Mouse (Mus musculus) lung, postnatal 0 days (tissue): ENCODE results near the gene Hrasls5. TPM values are rescaled to one million over a fixed set of nuclear protein-coding genes. Genes with fewer than 3 reads are reported as not detected.

ENCODE experiments used
- ATAC-seq: fragments of 200-750 bp; cut with Nextera tagmentation; 2 replicates; pipeline ENCODE4 v1.8.0; 2017; ENCODE audit warnings: moderate library complexity
- DNase-seq: peaks from one replicate; pipeline ENCODE4 v3.0.0-alpha.2; 2016; ENCODE audit warnings: low spot score
- H3K27ac ChIP-seq: fragments of 300-500 bp; sonication (generic); 2 replicates; pipeline ENCODE4 v1.5.1; 2014; ENCODE audit warnings: antibody characterized with exemption, mild to moderate bottlenecking, low read length, mixed read lengths
- H3K27me3 ChIP-seq: fragments of 300-500 bp; sonication (generic); replicated peaks from 2 replicates; pipeline ENCODE4 v1.6.1; 2014; ENCODE audit warnings: low read length, mixed read lengths; ENCODE audit not compliant: insufficient read depth
- H3K36me3 ChIP-seq: fragments of 300-500 bp; sonication (generic); 2 replicates; pipeline ENCODE4 v1.6.1; 2014; ENCODE audit warnings: low read length, mixed read lengths; ENCODE audit not compliant: insufficient read depth
- H3K4me1 ChIP-seq: fragments of 300-500 bp; sonication (generic); 2 replicates; pipeline ENCODE4 v1.6.1; 2014; ENCODE audit warnings: antibody characterized with exemption, low read depth, low read length, mixed read lengths; ENCODE audit not compliant: insufficient read depth
- H3K4me2 ChIP-seq: fragments of 300-500 bp; sonication (generic); replicated peaks from 2 replicates; pipeline ENCODE4 v1.6.1; 2014; ENCODE audit warnings: low read depth, mild to moderate bottlenecking, low read length, moderate library complexity, mixed read lengths
- H3K4me3 ChIP-seq: fragments of 300-500 bp; sonication (generic); 2 replicates; pipeline ENCODE4 v1.5.1; 2014; ENCODE audit warnings: low read depth, low read length
- H3K9ac ChIP-seq: fragments of 300-500 bp; sonication (generic); replicated peaks from 2 replicates; pipeline ENCODE4 v1.6.1; 2014; ENCODE audit warnings: low read depth, mild to moderate bottlenecking
- H3K9me3 ChIP-seq: fragments of 300-500 bp; sonication (generic); 2 replicates; pipeline ENCODE4 v1.6.1; 2016; ENCODE audit warnings: low read length, mixed read lengths
- CTCF ChIP-seq: IDR thresholded peaks from 2 replicates; pipeline ENCODE4 v1.5.1; 2016; ENCODE audit warnings: antibody characterized with exemption, mild to moderate bottlenecking
- EP300 ChIP-seq: IDR thresholded peaks from 2 replicates; pipeline ENCODE4 v1.6.1; 2016; ENCODE audit warnings: antibody characterized with exemption, mild to moderate bottlenecking, control low read depth
- WGBS: fragments of 180-500 bp; shearing (Covaris S2); extraction: QIAGEN DNeasy Blood & Tissue Kit; methylation state at CpG from one replicate; pipeline ENCODE4 v1.1.7; 2014; 5-methylcytosine and 5-hydroxymethylcytosine counted together
- polyA plus RNA-seq: library from polyadenylated mRNA; unstranded; fragments of >200 nt; fragmentation: Nextera tagmentation; extraction: Ambion mirVana; gene quantifications from 2 replicates; pipeline ENCODE4 v1.2.1, GENCODE M21; 2015

Gene Hrasls5
- polyA plus RNA-seq, 1 experiment from 2014 or later, result not detected

DNA sequence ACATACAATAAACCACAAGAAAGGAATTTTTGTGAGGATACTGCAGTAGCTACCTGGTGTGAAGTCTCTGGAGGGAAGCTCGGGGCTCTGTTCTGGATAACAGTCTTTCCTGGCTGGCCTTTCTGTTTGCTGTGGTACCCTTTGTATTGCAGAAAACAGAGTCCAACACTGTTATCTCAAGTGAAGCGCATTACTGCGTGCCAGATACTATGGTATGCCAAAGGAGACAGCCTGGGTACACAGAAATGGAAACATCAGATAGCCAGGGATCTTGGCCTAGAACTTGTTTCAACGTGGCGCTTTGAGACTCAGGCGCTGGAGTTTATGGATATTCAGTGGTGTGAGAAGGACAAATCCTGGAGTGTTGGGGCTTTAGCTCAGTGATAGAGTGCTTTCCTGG, 26.6 kb upstream of the Hrasls5 start:
- no peaks in the 10 kb centered on the region for H3K36me3 ChIP-seq
- H3K27ac ChIP-seq, result no peak overlapping the region
- no peaks in the 10 kb centered on the region for H3K27me3 ChIP-seq
- WGBS, result 90% methylated on average over 6 of the region's 6 CpGs
- H3K4me1 ChIP-seq, result no peaks in the 10 kb centered on the region
- H3K4me3 ChIP-seq, result no peak overlapping the region
- TF ChIP-seq CTCF, result no peak
- no peak for TF ChIP-seq EP300
- H3K9me3 ChIP-seq, result no peaks in the 10 kb centered on the region
- ATAC-seq, result no peak
- DNase-seq, result no peak
- H3K4me2 ChIP-seq, result no peak overlapping the region
- no peak overlapping the region for H3K9ac ChIP-seq

DNA sequence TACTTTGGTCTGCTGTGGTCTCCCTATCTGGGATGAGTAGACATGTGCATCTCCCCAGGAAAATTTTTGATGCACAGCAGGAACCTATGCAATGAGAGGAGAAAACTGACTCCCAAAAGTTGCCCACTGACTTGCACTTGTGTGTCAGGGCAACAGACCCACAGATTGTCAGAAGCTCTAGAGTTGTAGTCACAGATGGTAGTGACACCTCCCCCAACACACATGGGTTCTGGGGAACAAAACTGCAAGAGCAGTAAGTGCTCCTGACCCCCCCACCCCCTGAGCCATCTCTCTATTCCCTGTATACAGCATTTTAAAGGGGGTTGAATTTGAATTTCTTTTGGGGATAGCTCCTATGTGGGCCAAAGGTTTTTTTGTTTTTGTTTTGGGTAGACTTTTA, 21.5 kb upstream of the Hrasls5 start:
- TF ChIP-seq EP300, result no peak
- no peak for TF ChIP-seq CTCF
- no peaks in the 10 kb centered on the region for H3K27me3 ChIP-seq
- no peaks in the 10 kb centered on the region for H3K36me3 ChIP-seq
- DNase-seq (no peak), ATAC-seq (no peak)
- no peaks in the 10 kb centered on the region for H3K9me3 ChIP-seq
- no peak overlapping the region for H3K4me2 ChIP-seq
- no peaks in the 10 kb centered on the region for H3K4me1 ChIP-seq
- H3K27ac ChIP-seq, result no peak overlapping the region
- H3K4me3 ChIP-seq, result no peak overlapping the region
- H3K9ac ChIP-seq, result no peak overlapping the region

DNA sequence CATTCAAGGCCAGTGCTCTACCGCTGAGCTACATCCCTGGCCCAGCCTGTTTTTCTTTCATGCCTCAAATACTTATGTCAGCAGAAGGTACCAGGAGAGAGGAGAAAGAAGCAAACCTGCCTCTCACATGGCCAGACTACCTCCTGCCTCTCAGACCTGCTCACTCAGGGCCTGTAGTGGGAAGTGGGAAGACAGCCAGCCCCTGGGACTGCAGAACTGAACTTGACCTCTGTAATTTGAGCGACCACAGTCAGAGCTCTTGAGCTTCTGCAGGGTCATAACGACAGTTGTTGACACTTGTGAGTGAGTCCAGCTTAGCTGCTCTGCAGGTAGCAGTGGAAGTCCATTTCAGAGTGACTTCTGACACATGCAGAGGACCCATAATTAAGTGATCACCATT, 20.3 kb upstream of the Hrasls5 start:
- Histone ChIP-seq H3K4me1 (no peaks in the 10 kb centered on the region), H3K4me3 (no peak overlapping the region), H3K9ac (no peak overlapping the region), H3K36me3 (no peaks in the 10 kb centered on the region), H3K4me2 (no peak overlapping the region), H3K9me3 (no peaks in the 10 kb centered on the region), H3K27me3 (no peaks in the 10 kb centered on the region), H3K27ac (no peak overlapping the region)
- TF ChIP-seq EP300, result no peak
- no peak for TF ChIP-seq CTCF
- peak; percentile 36 for DNase-seq
- 37% methylated on average over 3 of the region's 3 CpGs for WGBS
- ATAC-seq, result peak; percentile 37; the same call in 1 of the 2 replicates

DNA sequence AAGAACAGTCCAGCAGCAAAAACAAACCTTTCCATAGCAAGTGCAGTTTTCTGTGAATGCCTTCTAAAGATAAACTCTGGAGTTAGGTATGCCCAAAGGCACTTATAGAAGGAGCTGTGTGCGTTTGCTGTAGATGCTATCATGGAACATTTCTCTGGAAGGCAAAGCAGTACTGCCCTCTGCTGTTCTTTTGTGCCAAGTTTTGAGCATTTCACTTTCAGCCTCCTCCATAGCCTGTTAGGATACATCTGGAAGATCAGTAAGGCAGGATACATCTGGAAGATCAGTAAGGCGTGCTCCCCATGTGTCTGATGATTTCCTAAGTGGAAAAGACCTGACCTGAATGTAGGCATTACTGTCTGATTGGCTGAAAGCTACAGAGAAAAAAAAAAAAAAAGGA, 16.8 kb upstream of the Hrasls5 start:
- Histone ChIP-seq H3K36me3 (no peaks in the 10 kb centered on the region), H3K27ac (no peak overlapping the region), H3K9me3 (no peaks in the 10 kb centered on the region), H3K4me1 (no peaks in the 10 kb centered on the region), H3K9ac (no peak overlapping the region), H3K4me3 (no peak overlapping the region), H3K4me2 (no peak overlapping the region), H3K27me3 (no peaks in the 10 kb centered on the region)
- WGBS, result 12% methylated on average over 2 of the region's 2 CpGs
- ATAC-seq (peak; percentile 38; the same call in 1 of the 2 replicates), DNase-seq (peak; percentile 82)
- TF ChIP-seq CTCF, result peak; percentile 83
- no peak for TF ChIP-seq EP300

DNA sequence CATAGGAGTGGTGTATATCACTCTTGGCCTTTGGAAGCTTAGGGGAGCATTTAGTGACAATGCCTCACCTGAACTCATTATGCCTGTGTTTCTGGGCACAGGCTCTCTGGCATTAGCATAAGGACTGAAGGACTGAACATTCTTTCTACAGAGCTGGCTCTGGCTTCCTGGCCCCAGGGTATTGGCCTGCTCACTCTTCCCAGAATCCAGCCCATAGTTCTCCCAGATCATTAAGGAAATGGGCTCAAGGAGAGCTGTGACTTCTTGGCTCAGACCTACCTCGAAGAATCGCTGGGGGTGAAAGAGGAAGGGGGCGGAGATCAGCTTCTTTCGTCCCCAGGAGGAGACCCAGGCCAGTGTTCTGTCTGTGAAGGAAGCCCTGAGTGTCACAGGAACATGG, 13.9 kb upstream of the Hrasls5 start:
- 37% methylated on average over 4 of the region's 4 CpGs for WGBS
- TF ChIP-seq EP300, result no peak
- TF ChIP-seq CTCF, result no peak
- Histone ChIP-seq H3K4me3 (no peak overlapping the region), H3K36me3 (no peaks in the 10 kb centered on the region), H3K9ac (no peak overlapping the region), H3K27ac (no peak overlapping the region), H3K9me3 (no peaks in the 10 kb centered on the region), H3K4me2 (no peak overlapping the region), H3K4me1 (no peaks in the 10 kb centered on the region), H3K27me3 (no peaks in the 10 kb centered on the region)
- no peak for DNase-seq
- no peak for ATAC-seq

DNA sequence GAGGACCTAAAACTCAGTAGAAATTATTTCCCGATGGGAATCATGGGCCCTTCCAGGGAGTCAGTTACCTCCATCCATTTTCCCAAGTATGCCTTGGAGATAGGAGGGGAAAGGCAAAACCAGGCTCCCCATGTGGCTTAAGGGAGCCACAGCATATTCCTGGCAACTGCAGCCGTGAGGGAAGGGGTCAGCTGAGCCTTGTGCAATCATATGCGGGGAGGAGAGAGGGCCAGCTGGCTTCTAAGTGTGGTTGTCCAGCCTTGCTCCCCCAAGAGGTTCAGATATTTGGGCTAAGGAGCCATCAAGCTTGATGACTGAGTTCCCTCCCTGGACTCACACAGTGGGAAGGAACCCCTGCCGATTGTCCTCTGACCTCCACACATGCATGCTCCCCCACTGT, 10.8 kb upstream of the Hrasls5 start:
- H3K36me3 ChIP-seq, result no peaks in the 10 kb centered on the region
- no peak overlapping the region for H3K4me3 ChIP-seq
- no peak overlapping the region for H3K4me2 ChIP-seq
- no peak for ATAC-seq
- H3K27ac ChIP-seq, result no peak overlapping the region
- no peak for TF ChIP-seq CTCF
- TF ChIP-seq EP300, result no peak
- no peaks in the 10 kb centered on the region for H3K9me3 ChIP-seq
- no peaks in the 10 kb centered on the region for H3K27me3 ChIP-seq
- no peak for DNase-seq
- WGBS, result 91% methylated on average over 4 of the region's 4 CpGs
- H3K9ac ChIP-seq, result no peak overlapping the region
- H3K4me1 ChIP-seq, result peaks cover 5% of the 10 kb centered on the region; the same call in 1 of the 2 replicates

DNA sequence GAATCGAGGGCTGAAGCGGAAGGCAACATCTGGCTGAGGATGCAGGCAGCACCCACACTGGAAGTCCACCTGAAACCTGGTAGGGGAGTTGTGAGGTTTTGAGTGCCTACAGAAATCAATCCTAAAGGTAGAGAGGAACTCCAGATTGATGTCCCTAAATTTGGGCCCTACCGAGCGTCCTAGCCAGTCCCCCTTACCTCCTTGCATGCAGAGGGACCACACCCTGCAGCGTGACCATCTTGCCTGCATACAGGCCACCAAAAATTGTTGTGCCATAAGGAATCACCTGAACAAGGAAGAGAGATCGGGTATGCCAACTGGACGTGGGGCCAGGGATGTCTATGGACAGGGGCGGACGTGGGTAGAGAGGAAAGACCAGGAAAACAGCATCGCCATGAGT, 8.2 kb upstream of the Hrasls5 start:
- no peaks in the 10 kb centered on the region for H3K36me3 ChIP-seq
- no peaks in the 10 kb centered on the region for H3K27me3 ChIP-seq
- no peak for ATAC-seq
- TF ChIP-seq CTCF, result no peak
- no peak for TF ChIP-seq EP300
- WGBS, result 90% methylated on average over 10 of the region's 10 CpGs
- H3K27ac ChIP-seq, result no peak overlapping the region
- peaks cover 19% of the 10 kb centered on the region; the same call in 1 of the 2 replicates for H3K4me1 ChIP-seq
- no peak overlapping the region for H3K4me2 ChIP-seq
- no peaks in the 10 kb centered on the region for H3K9me3 ChIP-seq
- no peak overlapping the region for H3K4me3 ChIP-seq
- no peak overlapping the region for H3K9ac ChIP-seq
- no peak for DNase-seq
